Mouse (Mus musculus) embryonic facial prominence, embryonic 15.5 days (tissue): ENCODE data around the gene Arhgef25. TPM values are rescaled to one million over a fixed set of nuclear protein-coding genes. Genes with fewer than 3 reads are reported as not detected.
A peak's percentile ranks its signal among the peaks of the same experiment; 100 is the strongest.

Experiments used
- ATAC-seq: fragments of 200-750 bp; cut with Nextera tagmentation; 2 replicates; pipeline ENCODE4 v1.8.0; 2017; ENCODE audit warnings: low read depth, moderate TSS enrichment; ENCODE audit not compliant: insufficient number of reproducible peaks, low FRiP score, low TSS enrichment
- H3K27ac ChIP-seq: fragments of 300-500 bp; sonication (generic); replicated peaks from 2 replicates; pipeline ENCODE4 v1.5.1; 2015; ENCODE audit warnings: mild to moderate bottlenecking, inconsistent platforms
- H3K27me3 ChIP-seq: fragments of 300-500 bp; sonication (generic); 2 replicates; pipeline ENCODE4 v1.6.1; 2015; ENCODE audit warnings: inconsistent platforms
- H3K36me3 ChIP-seq: fragments of 300-500 bp; sonication (generic); 2 replicates; pipeline ENCODE4 v1.6.1; 2015; ENCODE audit warnings: mild to moderate bottlenecking, inconsistent platforms
- H3K4me1 ChIP-seq: fragments of 300-500 bp; sonication (generic); 2 replicates; pipeline ENCODE4 v1.6.1; 2015; ENCODE audit warnings: inconsistent platforms
- H3K4me2 ChIP-seq: fragments of 300-500 bp; sonication (generic); replicated peaks from 2 replicates; pipeline ENCODE4 v1.6.1; 2015; ENCODE audit warnings: mild to moderate bottlenecking, inconsistent platforms
- H3K4me3 ChIP-seq: fragments of 300-500 bp; sonication (generic); replicated peaks from 2 replicates; pipeline ENCODE4 v1.5.1; 2015; ENCODE audit warnings: mild to moderate bottlenecking, inconsistent platforms
- H3K9ac ChIP-seq: fragments of 300-500 bp; sonication (generic); 2 replicates; pipeline ENCODE4 v1.6.1; 2015; ENCODE audit warnings: inconsistent platforms
- H3K9me3 ChIP-seq: fragments of 300-500 bp; sonication (generic); replicated peaks from 2 replicates; pipeline ENCODE4 v1.6.1; 2016; ENCODE audit warnings: inconsistent platforms
- WGBS: fragments of 180-500 bp; shearing (Covaris S2); methylation state at CpG from one replicate; pipeline ENCODE4 v1.1.7; 2015; 5-methylcytosine and 5-hydroxymethylcytosine counted together
- polyA plus RNA-seq: library from polyadenylated mRNA; unstranded; fragments of >200 nt; fragmentation: Nextera tagmentation; extraction: Ambion mirVana; gene quantifications from 2 replicates; pipeline ENCODE4 v1.2.1, GENCODE M21; 2015

The Arhgef25 gene
- polyA plus RNA-seq, 1 experiment from 2014 or later, result 116 TPM

- H3K4me1 ChIP-seq, result peaks cover 2% of the 10 kb centered on the region; the same call in 1 of the 2 replicates
- no peaks in the 10 kb centered on the region for H3K9me3 ChIP-seq
- no peaks in the 10 kb centered on the region for H3K27me3 ChIP-seq
- 89% methylated on average over 5 of the region's 5 CpGs for WGBS
- ATAC-seq, result no peak
- H3K4me3 ChIP-seq, result no peak overlapping the region
- no peak overlapping the region for H3K4me2 ChIP-seq
- no peak overlapping the region for H3K27ac ChIP-seq
- peaks cover 61% of the 10 kb centered on the region for H3K36me3 ChIP-seq
- no peak overlapping the region for H3K9ac ChIP-seq
Observed at GRCm38 (mm10) chr10:127204589-127204988, 14.7 kb upstream of the Arhgef25 start.

- Histone ChIP-seq H3K27me3 (no peaks in the 10 kb centered on the region), H3K4me3 (no peak overlapping the region), H3K36me3 (peaks cover 75% of the 10 kb centered on the region), H3K4me1 (no peaks in the 10 kb centered on the region), H3K9ac (no peak overlapping the region), H3K9me3 (no peaks in the 10 kb centered on the region), H3K4me2 (no peak overlapping the region), H3K27ac (no peak overlapping the region)
- 89% methylated on average over 3 of the region's 3 CpGs for WGBS
- no peak for ATAC-seq
Observed at GRCm38 (mm10) chr10:127203106-127203505, 13.2 kb upstream of the Arhgef25 start.

DNA sequence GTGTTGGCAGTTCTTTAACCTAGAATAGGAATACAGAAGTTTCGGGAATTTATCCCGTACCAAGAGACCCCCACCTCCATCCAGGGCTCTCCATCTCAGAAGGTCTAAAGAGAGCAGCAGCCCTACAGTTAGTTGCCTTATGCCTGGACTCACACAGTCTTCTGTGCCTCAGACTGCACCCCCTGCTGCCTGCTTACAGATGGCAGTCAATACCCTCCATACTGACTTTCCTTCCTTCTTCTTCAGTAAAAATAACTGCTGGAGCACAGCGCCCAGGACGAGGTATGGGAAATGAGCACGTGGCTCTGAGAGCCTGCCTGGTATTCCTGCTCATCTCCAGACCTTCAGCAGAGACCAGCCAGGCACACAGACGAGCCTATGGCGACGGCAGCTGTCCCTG lies 10.4 kb upstream of the Arhgef25 start:
- H3K4me3 ChIP-seq, result no peak overlapping the region
- no peaks in the 10 kb centered on the region for H3K27me3 ChIP-seq
- no peak for ATAC-seq
- H3K4me1 ChIP-seq, result peaks cover 15% of the 10 kb centered on the region
- no peak overlapping the region for H3K27ac ChIP-seq
- H3K9me3 ChIP-seq, result no peaks in the 10 kb centered on the region
- H3K9ac ChIP-seq, result no peak overlapping the region
- 78% methylated on average over 8 of the region's 8 CpGs for WGBS
- no peak overlapping the region for H3K4me2 ChIP-seq
- peaks cover 62% of the 10 kb centered on the region for H3K36me3 ChIP-seq

GRCm38 (mm10) chr10:127199474-127199873 lies 9.6 kb upstream of the Arhgef25 start:
- Histone ChIP-seq H3K27me3 (no peaks in the 10 kb centered on the region), H3K9ac (no peak overlapping the region), H3K4me2 (no peak overlapping the region), H3K27ac (no peak overlapping the region), H3K36me3 (peaks cover 55% of the 10 kb centered on the region), H3K4me1 (peaks cover 20% of the 10 kb centered on the region), H3K9me3 (no peaks in the 10 kb centered on the region), H3K4me3 (no peak overlapping the region)
- 82% methylated on average over 11 of the region's 11 CpGs for WGBS
- no peak for ATAC-seq

DNA sequence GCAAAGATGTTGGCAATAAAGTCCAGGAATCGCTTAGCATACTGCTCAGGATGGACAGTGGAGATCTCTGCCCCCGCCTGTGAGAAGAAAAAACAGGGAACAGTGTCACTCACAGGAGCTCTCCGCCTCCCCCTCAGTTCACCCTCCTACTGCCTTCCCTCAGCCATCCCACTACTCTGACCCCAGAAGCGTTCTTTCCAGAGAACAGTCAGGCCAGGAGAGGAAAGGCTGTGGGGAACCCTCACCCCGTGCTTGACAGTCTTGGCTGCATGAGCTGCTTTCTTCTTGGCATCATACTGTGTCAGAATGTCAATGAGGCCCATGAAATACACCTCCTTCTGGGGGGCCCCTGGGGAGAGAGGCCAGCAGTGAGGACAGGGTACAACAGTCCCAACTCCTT lies 9.2 kb upstream of the Arhgef25 start:
- no peak for ATAC-seq
- WGBS, result 65% methylated on average over 5 of the region's 5 CpGs
- Histone ChIP-seq H3K4me3 (no peak overlapping the region), H3K9ac (no peak overlapping the region), H3K27ac (no peak overlapping the region), H3K4me1 (peaks cover 24% of the 10 kb centered on the region), H3K36me3 (peaks cover 54% of the 10 kb centered on the region), H3K9me3 (no peaks in the 10 kb centered on the region), H3K4me2 (no peak overlapping the region), H3K27me3 (no peaks in the 10 kb centered on the region)

- Histone ChIP-seq H3K9me3 (no peaks in the 10 kb centered on the region), H3K36me3 (peaks cover 49% of the 10 kb centered on the region), H3K4me3 (no peak overlapping the region), H3K4me1 (peaks cover 26% of the 10 kb centered on the region), H3K4me2 (no peak overlapping the region), H3K27ac (0 out of 2 replicates have a peak overlapping the region, but pooled peaks have one; percentile 48), H3K9ac (no peak overlapping the region), H3K27me3 (no peaks in the 10 kb centered on the region)
- 38% methylated on average over 2 of the region's 2 CpGs for WGBS
- no peak for ATAC-seq
Observed at GRCm38 (mm10) chr10:127198492-127198891, 8.6 kb upstream of the Arhgef25 start.

- no peak for ATAC-seq
- H3K4me1 ChIP-seq, result peaks cover 35% of the 10 kb centered on the region
Observed at GRCm38 (mm10) chr10:127197505-127198110, 7.7 kb upstream of the Arhgef25 start.

GRCm38 (mm10) chr10:127197104-127197503 lies 7.2 kb upstream of the Arhgef25 start:
- Histone ChIP-seq H3K27me3 (no peaks in the 10 kb centered on the region), H3K27ac (peak overlapping the region; percentile 95), H3K9me3 (no peaks in the 10 kb centered on the region), H3K4me3 (no peak overlapping the region), H3K4me1 (peaks cover 40% of the 10 kb centered on the region), H3K9ac (no peak overlapping the region), H3K4me2 (no peak overlapping the region), H3K36me3 (peaks cover 46% of the 10 kb centered on the region)
- WGBS, result 84% methylated on average over 8 of the region's 8 CpGs
- ATAC-seq, result no peak

More at GRCm38 (mm10) chr10:127197505-127198110, 7.7 kb upstream of the Arhgef25 start:
- Histone ChIP-seq H3K9me3 (no peaks in the 10 kb centered on the region), H3K27me3 (no peaks in the 10 kb centered on the region), H3K36me3 (peaks cover 48% of the 10 kb centered on the region), H3K4me3 (no peak overlapping the region), H3K9ac (no peak overlapping the region), H3K4me2 (no peak overlapping the region), H3K27ac (peak overlapping the region; percentile 95)
- WGBS, result 85% methylated on average over 11 of the region's 11 CpGs

DNA sequence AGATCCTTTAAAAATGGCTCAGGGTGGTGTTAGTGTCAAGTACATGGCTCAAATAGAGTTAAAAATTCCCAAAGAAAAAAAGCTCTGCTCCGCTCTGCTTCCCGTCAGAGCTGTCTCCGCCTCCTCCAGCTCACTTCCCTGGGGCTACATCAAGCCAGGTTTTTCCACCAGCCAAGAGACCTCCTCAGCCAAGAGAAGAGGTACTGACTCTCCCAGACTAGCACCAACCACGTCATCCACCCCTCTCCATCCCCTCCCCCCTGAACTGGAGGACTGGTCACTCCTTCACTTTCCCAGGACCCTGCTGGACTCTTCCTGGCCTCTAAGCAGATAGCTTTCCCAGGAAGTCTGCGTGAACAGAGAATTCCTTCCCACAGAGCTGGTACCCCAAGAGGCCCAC lies 6.5 kb upstream of the Arhgef25 start:
- Histone ChIP-seq H3K4me1 (peaks cover 41% of the 10 kb centered on the region), H3K4me3 (peak overlapping the region; percentile 92), H3K27me3 (no peaks in the 10 kb centered on the region), H3K36me3 (peaks cover 46% of the 10 kb centered on the region), H3K27ac (peak overlapping the region; percentile 95), H3K9ac (no peak overlapping the region), H3K4me2 (peak overlapping the region; percentile 91), H3K9me3 (no peaks in the 10 kb centered on the region)
- WGBS, result 0% methylated on average over 5 of the region's 5 CpGs
- ATAC-seq, result peak; percentile 86

DNA sequence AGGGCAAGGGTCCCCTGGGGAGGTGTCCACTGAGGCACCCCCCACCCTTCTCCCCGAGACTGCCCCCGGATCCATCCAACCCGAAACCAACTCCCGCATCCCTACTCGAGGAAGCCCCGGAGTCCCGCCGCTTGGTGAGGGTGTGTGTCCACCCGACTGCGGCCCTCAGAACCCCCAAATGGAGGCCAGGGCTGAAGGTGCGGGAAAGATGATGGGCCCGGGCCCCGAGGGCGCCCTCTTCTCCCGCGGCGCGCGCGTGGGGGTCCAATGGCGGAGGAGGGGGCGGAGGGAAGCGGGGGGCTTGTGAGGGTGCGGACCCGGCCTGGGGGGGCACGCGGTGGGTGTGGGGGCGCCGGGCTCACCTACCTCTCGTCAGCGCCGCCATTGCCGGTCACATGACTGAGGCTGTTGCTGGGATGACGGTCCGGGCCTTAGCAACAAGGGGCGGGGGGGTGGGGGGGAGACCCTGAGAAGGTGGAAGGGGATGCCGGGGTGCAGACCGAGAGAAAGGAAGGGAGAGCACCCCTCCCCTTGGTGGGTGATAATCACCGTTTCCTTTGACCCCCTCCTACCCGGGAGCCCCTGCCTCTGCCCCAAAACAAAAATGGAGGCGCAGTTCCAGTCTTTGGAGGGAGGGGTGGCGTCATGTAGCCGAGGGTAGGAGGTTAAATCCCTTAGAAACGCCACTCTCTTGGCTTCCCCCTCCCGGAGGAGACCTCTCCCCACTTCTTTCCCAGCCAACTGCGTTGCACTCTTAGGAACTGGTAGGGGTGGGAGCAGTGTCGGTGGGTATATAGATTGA lies 5.6 kb upstream of the Arhgef25 start, which contains the start of gene Dtx3:
Gene Dtx3, minus strand, starts transcription at position 401 of the 802 bp plus-strand sequence.
- H3K9me3 ChIP-seq, result no peaks in the 10 kb centered on the region
- WGBS, result under 1% methylated on average over 46 of the region's 47 CpGs
- H3K4me2 ChIP-seq, result peak within 1 kb of the TSS; percentile 91
- peaks cover 54% of the 10 kb centered on the region for H3K36me3 ChIP-seq
- H3K27me3 ChIP-seq, result no peaks in the 10 kb centered on the region
- peak within 1 kb of the TSS; percentile 90 for H3K9ac ChIP-seq
- ATAC-seq, result peak; percentile 52
- peak within 1 kb of the TSS; percentile 95 for H3K27ac ChIP-seq
- H3K4me1 ChIP-seq, result peaks cover 50% of the 10 kb centered on the region
- peak within 1 kb of the TSS; percentile 92 for H3K4me3 ChIP-seq

DNA sequence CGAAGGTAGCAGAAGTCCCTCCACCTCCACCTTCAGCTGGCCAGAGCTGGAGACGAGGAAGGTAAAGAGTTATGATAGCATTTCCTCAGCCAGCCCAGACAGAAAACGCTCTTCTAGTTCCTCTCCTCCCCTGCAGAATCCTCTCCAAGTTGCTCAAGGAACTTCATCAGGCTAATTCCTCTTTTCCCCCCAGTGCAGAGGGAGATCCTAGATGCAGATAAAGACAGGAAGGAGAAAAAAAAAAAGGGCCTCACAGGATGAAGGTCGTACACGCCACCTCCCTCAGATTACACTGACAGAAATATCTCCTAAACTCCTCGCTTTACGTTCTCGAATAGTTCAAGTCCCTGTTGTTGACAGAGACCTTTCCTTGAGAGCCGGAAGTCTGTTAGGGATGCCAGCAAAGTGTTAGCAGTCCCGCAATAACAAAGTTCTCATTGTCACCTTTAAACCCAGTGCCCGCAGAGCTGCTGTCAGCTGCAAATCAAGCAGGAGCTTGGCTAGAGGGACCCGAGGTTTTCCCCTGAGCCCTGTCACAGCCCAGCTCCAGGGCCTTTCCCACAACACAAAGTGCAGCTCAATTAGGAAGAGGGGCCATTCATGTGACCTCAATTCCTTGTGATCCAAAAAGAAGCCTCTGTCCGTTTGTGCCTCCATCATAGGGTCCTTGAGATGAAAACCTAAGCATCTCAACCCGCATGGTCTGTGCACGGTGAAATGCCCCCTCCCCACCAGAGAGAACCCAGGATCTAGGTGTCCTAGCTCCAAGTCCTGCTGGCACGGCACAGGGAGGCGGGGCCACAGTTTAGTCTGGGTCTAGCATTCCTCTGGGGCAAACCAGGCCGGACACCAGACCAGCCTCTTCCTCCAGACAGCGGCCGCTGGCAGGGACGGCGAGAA lies 4.8 kb upstream of the Arhgef25 start:
- H3K4me2 ChIP-seq, result peak overlapping the region; percentile 91
- peak overlapping the region; percentile 90 for H3K9ac ChIP-seq
- 10% methylated on average over 18 of the region's 22 CpGs for WGBS
- ATAC-seq, result peak; percentile 15; the same call in 1 of the 2 replicates
- H3K36me3 ChIP-seq, result peaks cover 48% of the 10 kb centered on the region
- no peaks in the 10 kb centered on the region for H3K27me3 ChIP-seq
- peak overlapping the region; percentile 95 for H3K27ac ChIP-seq
- H3K9me3 ChIP-seq, result no peaks in the 10 kb centered on the region
- peaks cover 59% of the 10 kb centered on the region for H3K4me1 ChIP-seq
- H3K4me3 ChIP-seq, result peak overlapping the region; percentile 92
